Comparison of ENCODE assay signal across 8 mouse cellular contexts in the genomic region with DNA sequence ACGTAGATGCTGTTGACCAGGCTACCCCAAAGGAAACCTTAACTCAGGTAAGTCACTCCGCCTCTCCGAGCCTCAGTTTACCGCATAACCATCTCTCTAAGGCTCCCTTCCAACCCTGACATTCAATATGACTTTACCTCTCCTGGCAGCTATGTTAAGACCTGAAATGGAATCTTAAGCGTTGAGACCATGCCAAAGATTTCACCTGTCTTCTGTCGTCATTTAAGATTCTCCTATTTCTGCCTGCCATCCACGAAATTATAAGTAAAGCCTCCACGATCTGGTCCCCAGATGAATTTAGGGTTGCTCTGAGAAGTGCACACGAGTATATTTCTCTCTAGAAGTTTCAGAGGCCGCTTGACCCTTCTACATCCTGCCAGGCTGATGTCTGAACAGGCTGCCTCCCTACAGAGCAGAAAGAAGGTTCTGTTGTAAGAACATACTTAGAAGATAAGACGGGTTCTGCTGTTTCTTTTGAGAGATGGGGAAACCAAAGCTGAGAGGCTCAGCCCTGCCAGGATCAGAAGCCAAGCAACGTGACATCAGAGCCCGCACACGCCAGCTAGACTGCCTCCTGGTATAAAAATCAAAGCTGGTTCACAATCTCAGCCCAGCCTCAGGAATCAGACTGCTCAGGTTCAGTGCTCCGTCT. TPM values are rescaled to one million over a fixed set of nuclear protein-coding genes. Genes with fewer than 3 reads are reported as not detected.
DNase-seq lines count a peak whose midpoint lies in the region; ATAC-seq lines count a peak whose summit lies in the region.

No protein-coding gene starts in this region.

- H3K4me1 ChIP-seq in neural tube, embryonic 11.5 days (ENCODE audit: control insufficient read depth, insufficient read depth, low read length), result peaks cover 13% of the 10 kb centered on the region
- H3K4me1 ChIP-seq in heart, embryonic 16.5 days (ENCODE audit: control insufficient read depth, insufficient read depth, low read length), result peaks cover 16% of the 10 kb centered on the region
- peaks cover 77% of the 10 kb centered on the region for H3K4me1 ChIP-seq in megakaryocyte, embryonic 14.5 days

- peak overlapping the region; percentile 47; the same call in 1 of the 2 replicates for H3K9ac ChIP-seq in neural tube, embryonic 11.5 days (ENCODE audit: low read length)
- peak overlapping the region; percentile 50 for H3K9ac ChIP-seq in heart, embryonic 16.5 days (ENCODE audit: low read length)

- no peaks in the 10 kb centered on the region for H3K27me3 ChIP-seq in neural tube, embryonic 11.5 days (ENCODE audit: control insufficient read depth, insufficient read depth, low read length)
- H3K27me3 ChIP-seq in heart, embryonic 16.5 days (ENCODE audit: control insufficient read depth, insufficient read depth, low read length), result no peaks in the 10 kb centered on the region
- H3K27me3 ChIP-seq in megakaryocyte, embryonic 14.5 days (replicated peaks), result no peaks in the 10 kb centered on the region

- peak overlapping the region; percentile 77 for H3K4me2 ChIP-seq in neural tube, embryonic 11.5 days (ENCODE audit: low read depth)
- peak overlapping the region; percentile 99 for H3K4me2 ChIP-seq in heart, embryonic 16.5 days (ENCODE audit: low read depth, low read length)

- no peaks in the 10 kb centered on the region for H3K9me3 ChIP-seq in neural tube, embryonic 11.5 days (ENCODE audit: control insufficient read depth, low read length)
- no peaks in the 10 kb centered on the region for H3K9me3 ChIP-seq in heart, embryonic 16.5 days (replicated peaks; ENCODE audit: control insufficient read depth, low read length)
- no peaks in the 10 kb centered on the region for H3K9me3 ChIP-seq in megakaryocyte, embryonic 14.5 days

- ATAC-seq in neural tube, embryonic 11.5 days (ENCODE audit: insufficient read depth, low FRiP score, low TSS enrichment), result no peak
- ATAC-seq in heart, embryonic 16.5 days (replicated peaks; ENCODE audit: extremely low read depth, insufficient read depth, low FRiP score), result no peak

- 9% methylated on average over 14 of the region's 15 CpGs for WGBS in neural tube, embryonic 11.5 days
- WGBS in heart, embryonic 16.5 days, result 14% methylated on average over 14 of the region's 15 CpGs

- intact Hi-C loops in left cerebral cortex, postnatal 36 days (cut with DNase I), result no loop called here

- peak overlapping the region; percentile 99; the same call in 1 of the 2 replicates for H3K4me3 ChIP-seq in neural tube, embryonic 11.5 days (ENCODE audit: low read depth, low read length)
- H3K4me3 ChIP-seq in heart, embryonic 16.5 days (ENCODE audit: low read length), result peak overlapping the region; percentile 92
- H3K4me3 ChIP-seq in megakaryocyte, embryonic 14.5 days (replicated peaks), result peak overlapping the region; percentile 91

- DNase-seq in neural tube, embryonic 11.5 days (ENCODE audit: low spot score), result no peak
- DNase-seq in neural tube, embryonic 10.5 days (ENCODE audit: extremely low spot score, low spot score), result no peak
- peak; percentile 70 to 76 for DNase-seq in cerebellum, postnatal 25 days
- no peak for DNase-seq in left cerebral cortex, postnatal 36 days (ENCODE audit: low spot score in 2 of 2)
- DNase-seq in B cell, adult 2 months, result no peak
- no peak for DNase-seq in urinary bladder, postnatal 4 days (ENCODE audit: low spot score in 2 of 2)

- no peaks in the 10 kb centered on the region; the same call in 1 of the 2 replicates for H3K36me3 ChIP-seq in neural tube, embryonic 11.5 days (ENCODE audit: control insufficient read depth, insufficient read depth, low read length)
- no peaks in the 10 kb centered on the region for H3K36me3 ChIP-seq in heart, embryonic 16.5 days (ENCODE audit: control insufficient read depth, insufficient read depth)
- peaks cover 58% of the 10 kb centered on the region for H3K36me3 ChIP-seq in megakaryocyte, embryonic 14.5 days (replicated peaks; ENCODE audit: low read length)

- 0 out of 2 replicates have a peak overlapping the region, but pooled peaks have one; percentile 42 for H3K27ac ChIP-seq in neural tube, embryonic 11.5 days (ENCODE audit: low read depth, low read length)
- H3K27ac ChIP-seq in heart, embryonic 16.5 days (ENCODE audit: low read length), result peak overlapping the region; percentile 61

RNA-seq across cellular contexts. Expression of a gene that starts 24.8 kb away (rescaled TPM):
- not detected in 2 replicates for polyA plus RNA-seq in neural tube, embryonic 11.5 days (2014; fragmentation: Nextera tagmentation; extraction: Ambion mirVana)
- polyA plus RNA-seq in heart, embryonic 16.5 days (2015; fragmentation: Nextera tagmentation; extraction: Ambion mirVana), result 0.05 and 0.10 TPM in 2 replicates
- polyA plus RNA-seq in megakaryocyte, embryonic 14.5 days (2012; ENCODE audit: insufficient read depth, low replicate concordance), result 0.23 TPM in 1 of 2 replicates, not detected in the other
- under 1 TPM in 1 of 2 experiments, not detected in 1; 0.22 TPM for total RNA-seq in left cerebral cortex, postnatal 36 days (2021)

RNA-seq across cellular contexts. Expression of a gene that starts 25.4 kb away (rescaled TPM):
- polyA plus RNA-seq in neural tube, embryonic 11.5 days (2014; fragmentation: Nextera tagmentation; extraction: Ambion mirVana), result 200 and 203 TPM in 2 replicates
- polyA plus RNA-seq in heart, embryonic 16.5 days (2015; fragmentation: Nextera tagmentation; extraction: Ambion mirVana), result 67.4 and 68.6 TPM in 2 replicates
- polyA plus RNA-seq in megakaryocyte, embryonic 14.5 days (2012; ENCODE audit: insufficient read depth, low replicate concordance), result 90.5 and 122 TPM in 2 replicates
- total RNA-seq in left cerebral cortex, postnatal 36 days (2021), result 10 to 100 TPM; 36.5 to 44.3 TPM

Comparison
In these comparisons a context has a peak if more than half of its experiments do, and no peak if none do; other contexts are left out.
1. DNase-seq: peak in cerebellum, postnatal 25 days (2 of 2); none in neural tube, embryonic 11.5 days (single experiment), neural tube, embryonic 10.5 days (single experiment), left cerebral cortex, postnatal 36 days (0 of 2), B cell, adult 2 months (0 of 2) and urinary bladder, postnatal 4 days (0 of 2).
2. Peak in every context shown above with its lines, with median percentiles within 50 percentile points of each other: H3K4me3 ChIP-seq.